Mouse (Mus musculus) thymus, postnatal 4 days (tissue): Measurements from ENCODE around the gene Pibf1.

Experiments used
- DNase-seq: peaks from one replicate; pipeline ENCODE4 v3.0.0; 2021

Gene Pibf1

GRCm38 (mm10) chr14:99274056-99274455 is 174.8 kb downstream of the Pibf1 start:
- DNase-seq, result no peak

- DNase-seq, result no peak
Measured at GRCm38 (mm10) chr14:99275827-99276226, 176.6 kb downstream of the Pibf1 start.

- no peak for DNase-seq
Measured at GRCm38 (mm10) chr14:99278312-99278711, 179.1 kb downstream of the Pibf1 start.

GRCm38 (mm10) chr14:99278763-99279486 is 179.7 kb downstream of the Pibf1 start:
- no peak for DNase-seq

- no peak for DNase-seq
Measured at GRCm38 (mm10) chr14:99280399-99280798, 181.2 kb downstream of the Pibf1 start.

GRCm38 (mm10) chr14:99280825-99281433 is 181.7 kb downstream of the Pibf1 start:
- DNase-seq, result no peak

GRCm38 (mm10) chr14:99285486-99285885 is 186.3 kb downstream of the Pibf1 start:
- no peak for DNase-seq

- no peak for DNase-seq
Measured at GRCm38 (mm10) chr14:99292176-99292575, 193.0 kb downstream of the Pibf1 start.

- DNase-seq, result no peak
Measured at GRCm38 (mm10) chr14:99294424-99294823, 195.2 kb downstream of the Pibf1 start.

GRCm38 (mm10) chr14:99295606-99296341 is 196.6 kb downstream of the Pibf1 start:
- no peak for DNase-seq

GRCm38 (mm10) chr14:99298385-99299021 is 199.3 kb downstream of the Pibf1 start, which contains the start of gene Klf5:
Gene Klf5, plus strand, starts transcription at chr14:99298691.
- peak; percentile 78 for DNase-seq

- peak; percentile 49 for DNase-seq
Measured at GRCm38 (mm10) chr14:99299022-99299481, 199.8 kb downstream of the Pibf1 start.

GRCm38 (mm10) chr14:99299701-99300191 is 200.5 kb downstream of the Pibf1 start:
- DNase-seq, result no peak

- DNase-seq, result peak; percentile 23
Measured at GRCm38 (mm10) chr14:99301472-99301871, 202.2 kb downstream of the Pibf1 start.
